Mouse (Mus musculus) leukemia stem cell, adult 10-12 weeks (primary cell): ENCODE data around the gene Mtmr12. TPM values are rescaled to one million over a fixed set of nuclear protein-coding genes. Genes with fewer than 3 reads are reported as not detected.

Experiments used
- polyA plus RNA-seq: library from polyadenylated mRNA; stranded (reverse); fragments of >175 nt; gene quantifications from 2 replicates; pipeline ENCODE4 v1.2.3, GENCODE M21; 2012; ENCODE audit warnings: low replicate concordance

Mtmr12 gene
- 9.8 and 16.5 TPM in 2 replicates for polyA plus RNA-seq

DNA sequence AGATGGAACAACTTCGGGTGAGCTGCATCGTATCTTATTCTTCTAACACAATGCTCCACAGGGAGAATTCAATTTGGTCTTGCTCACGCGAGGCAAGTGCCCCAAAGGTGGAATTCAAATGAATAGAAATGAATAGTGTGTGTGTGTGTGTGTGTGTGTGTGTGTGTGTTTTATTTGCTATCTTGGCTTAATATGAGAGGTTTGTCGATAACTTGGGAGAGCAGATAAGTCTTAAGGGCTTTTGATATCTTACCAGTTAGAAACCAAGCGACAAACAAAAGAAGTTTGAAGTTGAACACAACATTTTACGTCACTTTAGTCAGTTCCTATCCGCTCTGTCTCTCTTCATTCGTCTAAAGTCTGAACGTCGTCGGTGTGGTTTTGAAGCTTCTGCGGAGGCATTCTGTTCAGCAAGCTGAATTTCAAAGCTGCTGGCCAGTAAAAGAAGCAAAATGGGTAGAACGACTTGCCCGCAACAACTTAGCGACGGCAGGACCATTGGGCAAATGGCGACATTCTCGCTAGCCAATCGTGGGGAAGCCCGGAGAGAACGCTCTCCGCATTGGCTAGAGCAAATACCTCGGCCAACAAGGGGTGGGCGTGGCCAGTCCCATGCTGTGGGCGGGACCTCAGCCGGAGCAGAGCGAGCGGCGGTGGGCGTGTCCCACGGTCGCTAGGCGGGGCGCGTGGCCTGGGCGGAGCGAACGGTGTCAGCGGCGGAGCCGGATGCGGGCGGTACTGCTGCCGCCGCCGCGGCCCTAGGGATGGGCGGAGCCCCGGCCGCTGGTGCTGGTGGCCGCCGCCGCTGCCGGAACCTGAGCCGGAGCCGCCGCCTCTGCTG, at the start of gene Mtmr12:
Gene Mtmr12 (plus strand): TSS at position 710 of the 841 bp plus-strand sequence.

DNA sequence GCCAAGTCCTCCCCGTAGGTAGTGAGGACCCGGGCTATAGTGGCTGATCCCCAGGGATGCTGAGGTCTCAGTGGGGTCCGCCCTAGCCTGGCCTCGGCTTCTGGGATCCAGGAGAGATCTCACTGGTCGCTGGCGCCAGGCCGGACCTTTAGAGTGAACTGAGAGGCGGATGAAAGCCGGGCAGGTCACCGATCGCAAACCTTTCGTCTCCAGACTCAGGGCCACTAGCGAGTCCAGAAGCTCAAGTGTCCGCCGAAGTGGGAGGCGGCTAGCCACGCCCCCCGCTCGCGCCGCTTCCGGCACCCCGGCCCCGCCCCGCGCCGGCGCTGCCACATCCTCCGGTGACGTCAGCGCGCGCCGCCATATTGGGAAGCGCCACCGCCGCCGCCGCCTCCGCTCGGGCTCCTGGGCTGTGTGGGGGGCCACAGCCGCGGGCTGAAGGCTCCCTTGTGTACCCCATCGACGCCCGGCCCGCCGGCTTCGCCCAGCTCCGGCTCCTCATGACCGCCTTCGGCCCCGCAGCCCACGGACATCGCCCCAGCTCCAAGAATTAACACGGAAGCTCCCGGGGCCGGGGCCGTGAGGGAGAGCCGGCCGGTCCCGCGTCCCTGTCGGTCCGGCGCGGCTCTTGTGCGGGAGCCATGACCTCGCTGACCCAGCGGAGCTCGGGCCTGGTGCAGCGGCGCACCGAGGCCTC, 116.4 kb downstream of the Mtmr12 start, which contains the start of gene Golph3:
Gene Golph3 (plus strand): TSS at position 360 of the 697 bp plus-strand sequence.

DNA sequence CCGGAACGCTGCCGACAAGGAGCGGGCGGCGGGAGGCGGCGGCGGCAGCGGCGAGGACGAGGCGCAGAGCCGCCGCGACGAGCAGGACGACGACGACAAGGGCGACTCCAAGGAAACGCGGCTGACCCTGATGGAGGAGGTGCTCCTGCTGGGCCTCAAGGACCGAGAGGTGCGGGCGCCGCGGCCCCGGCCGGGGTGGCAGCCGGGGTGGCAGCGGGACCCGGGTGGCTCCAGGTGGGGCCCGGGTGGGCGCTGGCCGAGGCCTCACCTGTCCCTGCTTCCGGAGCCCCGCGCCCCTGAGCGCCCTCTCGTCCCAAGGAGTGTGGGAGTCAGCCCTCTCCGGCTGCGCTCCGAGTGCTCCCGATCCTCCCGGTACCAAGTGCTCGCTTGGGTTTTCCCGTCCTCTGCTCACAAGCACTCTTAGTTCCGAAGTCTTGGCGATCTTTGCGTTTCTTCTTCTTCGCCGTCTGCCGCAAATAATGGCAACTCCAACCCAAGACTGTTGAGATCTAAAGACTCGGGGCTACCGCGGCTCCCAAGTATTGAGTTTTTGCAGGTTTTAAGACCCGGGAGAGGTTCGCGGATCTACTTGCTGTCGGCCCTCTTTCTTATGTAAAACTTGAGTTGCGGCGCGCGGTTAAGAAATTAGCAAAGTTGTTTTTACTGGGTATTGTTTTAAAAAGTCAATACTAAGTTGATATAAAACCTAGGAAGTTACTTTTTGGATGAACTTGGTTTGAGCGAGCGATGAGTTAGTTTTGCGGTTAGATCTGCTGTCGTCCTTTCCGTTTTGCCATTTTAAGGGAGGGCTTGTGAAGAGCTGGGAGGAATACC, 117.2 kb downstream of the Mtmr12 start, which contains the start of gene 1810049J17Rik:
Gene 1810049J17Rik (minus strand): TSS at position 112 of the 834 bp plus-strand sequence.

Other genes with a start within 250 kb of the Mtmr12 start
- gene Sub1, start 208.0 kb upstream of the Mtmr12 start, polyA plus RNA-seq = 2.4 and 3.7 TPM in 2 replicates
- 26.4 and 49.5 TPM in 2 replicates for gene Zfr, start 87.2 kb upstream of the Mtmr12 start, polyA plus RNA-seq
- 1,036 and 1,076 TPM in 2 replicates for gene Golph3, start 116.4 kb downstream of the Mtmr12 start, polyA plus RNA-seq
- 0.80 TPM in 1 of 2 replicates, not detected in the other for gene 1810049J17Rik, start 116.9 kb downstream of the Mtmr12 start, polyA plus RNA-seq